Mouse (Mus musculus): ENCODE measurements around the gene Camta2.
A peak's percentile ranks its signal among the peaks of the same experiment; 100 is the strongest.

The Camta2 gene

GRCm38 (mm10) chr11:70626877-70627276 is 61.0 kb downstream of the Camta2 start:
- DNase-seq (ENCODE audit: inconsistent age in 2 of 2, low spot score in 1 of 2) = no peak

GRCm38 (mm10) chr11:70625473-70625872 is 62.4 kb downstream of the Camta2 start:
- peak; percentile 30 to 72 for DNase-seq (ENCODE audit: inconsistent age in 2 of 2, low spot score in 1 of 2)

- peak in 1 of 2 experiments; percentile 79 for DNase-seq (ENCODE audit: inconsistent age in 2 of 2, low spot score in 1 of 2)
These were observed 64.7 kb downstream of the Camta2 start for GRCm38 (mm10) chr11:70623053-70623742.

- no peak for DNase-seq (ENCODE audit: inconsistent age in 2 of 2, low spot score in 1 of 2)
These were observed 65.7 kb downstream of the Camta2 start for GRCm38 (mm10) chr11:70621972-70622814.
